14 mouse cellular contexts compared by ENCODE assay signal in the genomic region with DNA sequence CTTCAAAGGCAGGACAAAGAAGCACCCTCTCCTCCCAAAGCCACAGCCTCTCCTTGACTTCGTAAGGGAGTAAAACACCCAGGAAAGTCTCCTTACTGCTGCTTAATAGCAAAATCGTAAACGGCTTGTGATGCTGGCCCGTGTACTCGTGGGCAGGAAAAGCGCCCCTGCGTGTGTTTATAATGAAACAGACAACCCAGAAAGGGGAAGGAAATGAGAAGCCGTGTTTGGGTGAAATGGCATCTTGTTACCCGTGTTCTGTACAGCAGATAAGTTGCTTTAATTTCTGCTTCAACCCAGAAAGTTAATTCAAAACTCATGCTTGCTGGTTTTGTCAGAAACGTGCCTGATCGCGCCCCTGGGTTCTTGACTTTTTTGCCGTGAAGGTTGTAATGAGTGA.
"Had no signal": no experiment of that assay in that cellular context is flagged by ENCODE, and none has a peak within 500 bp of the region (broad histone marks: within the 10 kb centered on the region; RNA-seq: fewer than 3 reads in every experiment).

No protein-coding gene starts in this region.

- H3K4me1 ChIP-seq: kidney, embryonic 15.5 days; megakaryocyte, embryonic 14.5 days; midbrain, embryonic 12.5 days; neural tube, embryonic 13.5 days had no signal

- H3K4me3 ChIP-seq: kidney, embryonic 15.5 days; left cerebral cortex, adult 2 months; megakaryocyte, embryonic 14.5 days; midbrain, embryonic 12.5 days; neural tube, embryonic 13.5 days had no signal

- H3K4me2 ChIP-seq: kidney, embryonic 15.5 days; midbrain, embryonic 12.5 days; neural tube, embryonic 13.5 days had no signal

- H3K36me3 ChIP-seq: kidney, embryonic 15.5 days; midbrain, embryonic 12.5 days; neural tube, embryonic 13.5 days had no signal

- DNase-seq: kidney, adult 2 months; kidney, postnatal 14 days; lung, adult 18-20 months; lung, postnatal 36 days; retina, postnatal 1 day; thymus, postnatal 36 days had no signal

- ATAC-seq: lung, postnatal 0 days; midbrain, embryonic 16.5 days had no signal

- H3K9me3 ChIP-seq: kidney, embryonic 15.5 days; midbrain, embryonic 12.5 days; neural tube, embryonic 13.5 days had no signal

- H3K27ac ChIP-seq: kidney, embryonic 15.5 days; left cerebral cortex, adult 2 months; liver, embryonic 14.5 days; midbrain, embryonic 12.5 days; neural tube, embryonic 13.5 days had no signal

- H3K9ac ChIP-seq: kidney, embryonic 15.5 days; liver, embryonic 14.5 days; midbrain, embryonic 12.5 days; neural tube, embryonic 13.5 days had no signal

- H3K27me3 ChIP-seq: kidney, embryonic 15.5 days; megakaryocyte, embryonic 14.5 days; neural tube, embryonic 13.5 days had no signal
